Mouse (Mus musculus) kidney, embryonic 16.5 days (tissue): Measurements from ENCODE around the gene Cul9. TPM values are rescaled to one million over a fixed set of nuclear protein-coding genes. Genes with fewer than 3 reads are reported as not detected.

Source experiments
- ATAC-seq: fragments of 200-750 bp; cut with Nextera tagmentation; 2 replicates; pipeline ENCODE4 v1.8.0; 2017; ENCODE audit warnings: moderate TSS enrichment; ENCODE audit not compliant: low FRiP score, low TSS enrichment
- H3K27ac ChIP-seq: fragments of 300-500 bp; sonication (generic); 2 replicates; pipeline ENCODE4 v1.5.1; 2014; ENCODE audit warnings: low read length
- H3K27me3 ChIP-seq: fragments of 300-500 bp; sonication (generic); 2 replicates; pipeline ENCODE4 v1.6.1; 2014; ENCODE audit warnings: low read length, control low read depth, mixed read lengths; ENCODE audit not compliant: insufficient read depth
- H3K36me3 ChIP-seq: fragments of 300-500 bp; sonication (generic); 2 replicates; pipeline ENCODE4 v1.6.1; 2014; ENCODE audit warnings: low read length, control low read depth, mixed read lengths; ENCODE audit not compliant: insufficient read depth
- H3K4me1 ChIP-seq: fragments of 300-500 bp; sonication (generic); 2 replicates; pipeline ENCODE4 v1.6.1; 2014; ENCODE audit warnings: low read length, control low read depth, mixed read lengths; ENCODE audit not compliant: insufficient read depth
- H3K4me2 ChIP-seq: fragments of 300-500 bp; sonication (generic); replicated peaks from 2 replicates; pipeline ENCODE4 v1.6.1; 2014; ENCODE audit warnings: low read depth, low read length
- H3K4me3 ChIP-seq: fragments of 300-500 bp; sonication (generic); 2 replicates; pipeline ENCODE4 v1.5.1; 2014; ENCODE audit warnings: mild to moderate bottlenecking, low read length
- H3K9ac ChIP-seq: fragments of 300-500 bp; sonication (generic); replicated peaks from 2 replicates; pipeline ENCODE4 v1.6.1; 2014; ENCODE audit warnings: low read length
- H3K9me3 ChIP-seq: fragments of 300-500 bp; sonication (generic); 2 replicates; pipeline ENCODE4 v1.6.1; 2016; ENCODE audit warnings: low read length, control low read depth
- WGBS: fragments of 180-500 bp; shearing (Covaris S2); extraction: QIAGEN DNeasy Blood & Tissue Kit; methylation state at CpG from one replicate; pipeline ENCODE4 v1.1.7; 2014; 5-methylcytosine and 5-hydroxymethylcytosine counted together
- polyA plus RNA-seq: library from polyadenylated mRNA; unstranded; fragments of >200 nt; fragmentation: Nextera tagmentation; extraction: Ambion mirVana; gene quantifications from 2 replicates; pipeline ENCODE4 v1.2.1, GENCODE M21; 2015

Gene Cul9
- 6.5 TPM in 2 replicates for polyA plus RNA-seq

DNA sequence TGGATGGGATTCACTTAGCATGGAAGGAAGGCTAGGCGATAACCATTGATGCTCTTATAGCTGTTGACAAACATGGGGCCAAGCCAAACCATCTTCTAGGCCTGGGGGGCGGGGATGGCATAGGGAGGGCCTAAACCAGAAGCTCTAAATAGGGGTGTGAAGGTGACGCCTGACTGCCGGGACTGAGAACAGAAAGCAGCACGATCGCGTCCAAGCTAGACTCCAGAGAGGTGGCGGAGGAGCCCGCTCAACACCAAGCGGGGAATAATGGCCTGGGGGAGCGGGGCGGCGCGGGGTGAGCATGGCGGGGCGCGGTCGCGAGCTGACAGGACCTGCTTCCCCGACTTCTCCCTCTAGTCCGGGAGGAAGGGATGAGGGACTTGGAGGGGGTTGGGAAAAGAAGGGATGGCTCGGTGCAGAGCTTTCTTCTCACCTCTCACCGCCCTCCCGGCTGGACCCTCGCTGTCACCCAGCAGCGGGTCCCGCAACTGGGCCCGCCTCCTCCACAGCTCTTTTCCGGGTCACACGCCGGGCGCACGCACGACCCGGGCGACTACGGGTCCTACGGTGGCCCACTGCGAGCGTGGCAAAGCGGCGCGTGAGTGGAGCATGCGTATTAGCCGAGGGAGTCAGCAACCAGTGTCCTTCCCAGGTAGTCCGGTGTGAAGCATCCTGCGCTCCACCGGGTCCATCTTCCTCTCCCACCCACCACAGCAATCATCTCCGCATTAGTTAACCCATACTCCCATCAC is at the start of gene Cul9:
Gene Cul9, minus strand, starts transcription at position 576 of the 752 bp plus-strand sequence.
- no peaks in the 10 kb centered on the region for H3K9me3 ChIP-seq
- peak; percentile 40 for ATAC-seq
- H3K36me3 ChIP-seq = peaks cover 27% of the 10 kb centered on the region
- peak within 1 kb of the TSS; percentile 94 for H3K4me2 ChIP-seq
- peaks cover 33% of the 10 kb centered on the region for H3K4me1 ChIP-seq
- H3K4me3 ChIP-seq = peak within 1 kb of the TSS; percentile 67
- no peaks in the 10 kb centered on the region for H3K27me3 ChIP-seq
- H3K9ac ChIP-seq = peak within 1 kb of the TSS; percentile 79
- no peak within 1 kb of the TSS for H3K27ac ChIP-seq
- WGBS = 2% methylated on average over 39 of the region's 49 CpGs

DNA sequence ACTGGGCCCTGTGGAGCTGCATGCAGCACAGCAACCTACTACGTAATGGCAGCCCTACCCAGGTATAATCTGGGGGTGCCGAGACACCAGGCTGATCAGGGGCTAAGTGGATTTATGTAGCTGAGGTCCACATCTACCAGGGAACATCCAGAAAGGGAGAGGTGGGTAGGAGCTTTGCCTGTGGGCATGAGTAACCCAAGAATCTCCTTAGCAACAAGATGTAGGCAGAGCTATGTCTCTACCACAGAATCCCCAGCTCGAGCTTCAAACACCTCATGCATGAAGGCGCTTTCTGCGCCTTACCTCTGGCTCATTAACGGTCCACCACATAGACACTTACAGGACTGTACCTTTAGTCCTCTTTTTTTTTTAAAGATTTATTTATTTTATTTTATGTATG is 49.1 kb upstream of the Cul9 start:
- H3K27me3 ChIP-seq = no peaks in the 10 kb centered on the region
- H3K9ac ChIP-seq = no peak overlapping the region; the same call in 1 of the 2 replicates
- 65% methylated on average over 6 of the region's 6 CpGs for WGBS
- peaks cover 15% of the 10 kb centered on the region for H3K4me1 ChIP-seq
- no peak overlapping the region for H3K4me3 ChIP-seq
- H3K27ac ChIP-seq = peak overlapping the region; percentile 41; the same call in 1 of the 2 replicates
- no peak; the same call in 1 of the 2 replicates for ATAC-seq
- H3K4me2 ChIP-seq = no peak overlapping the region
- H3K36me3 ChIP-seq = peaks cover 13% of the 10 kb centered on the region
- no peaks in the 10 kb centered on the region for H3K9me3 ChIP-seq

DNA sequence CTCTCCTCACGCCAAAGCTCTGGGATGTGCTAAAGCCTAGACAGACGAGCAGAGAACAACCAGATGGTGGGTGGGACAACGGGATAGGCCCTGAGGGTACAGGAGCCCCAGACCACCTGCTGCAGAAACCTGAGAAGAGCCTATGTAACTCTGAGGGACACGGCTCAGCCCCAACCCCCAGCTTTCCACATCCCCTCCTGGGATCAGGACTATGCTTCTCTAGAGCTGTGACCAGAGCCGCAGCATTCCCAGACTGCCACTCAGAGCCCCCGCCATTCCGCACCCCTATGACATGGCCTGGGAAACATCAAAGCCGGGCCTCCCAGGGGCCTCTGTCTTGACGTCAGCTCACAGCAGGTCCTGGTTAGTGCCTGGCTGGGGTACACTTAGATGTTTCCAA is 48.4 kb upstream of the Cul9 start:
- no peak overlapping the region; the same call in 1 of the 2 replicates for H3K9ac ChIP-seq
- no peaks in the 10 kb centered on the region for H3K9me3 ChIP-seq
- ATAC-seq = 0 out of 2 replicates have a peak, but pooled peaks have one; percentile 43
- 28% methylated on average over 9 of the region's 9 CpGs for WGBS
- H3K4me2 ChIP-seq = no peak overlapping the region
- H3K27ac ChIP-seq = peak overlapping the region; percentile 41; the same call in 1 of the 2 replicates
- H3K4me1 ChIP-seq = peaks cover 15% of the 10 kb centered on the region
- no peaks in the 10 kb centered on the region for H3K27me3 ChIP-seq
- H3K36me3 ChIP-seq = peaks cover 21% of the 10 kb centered on the region
- H3K4me3 ChIP-seq = no peak overlapping the region

DNA sequence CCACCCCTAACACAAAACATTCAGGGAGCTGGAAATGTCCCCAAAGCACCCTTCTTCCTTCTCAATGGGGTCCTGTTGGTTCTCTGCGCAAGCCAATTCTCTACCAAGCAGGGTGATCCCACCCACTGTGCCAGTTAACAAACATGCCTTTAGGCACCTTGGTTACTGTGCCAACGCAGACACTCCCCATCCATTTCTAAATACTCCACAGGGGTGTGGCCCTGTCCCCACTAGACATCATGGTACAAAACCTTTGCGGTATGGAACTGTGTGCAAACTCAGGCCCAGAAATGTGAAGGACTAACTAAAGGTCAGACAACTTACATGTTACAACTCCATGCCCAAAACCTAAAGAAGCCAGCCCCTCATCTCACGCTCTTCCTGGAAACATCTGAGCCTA is 46.9 kb upstream of the Cul9 start:
- no peak overlapping the region for H3K9ac ChIP-seq
- peaks cover 15% of the 10 kb centered on the region for H3K4me1 ChIP-seq
- H3K27me3 ChIP-seq = no peaks in the 10 kb centered on the region
- no peak overlapping the region for H3K4me2 ChIP-seq
- no peak for ATAC-seq
- H3K4me3 ChIP-seq = no peak overlapping the region
- 88% methylated on average over 4 of the region's 4 CpGs for WGBS
- H3K9me3 ChIP-seq = no peaks in the 10 kb centered on the region
- no peak overlapping the region for H3K27ac ChIP-seq
- H3K36me3 ChIP-seq = peaks cover 33% of the 10 kb centered on the region

DNA sequence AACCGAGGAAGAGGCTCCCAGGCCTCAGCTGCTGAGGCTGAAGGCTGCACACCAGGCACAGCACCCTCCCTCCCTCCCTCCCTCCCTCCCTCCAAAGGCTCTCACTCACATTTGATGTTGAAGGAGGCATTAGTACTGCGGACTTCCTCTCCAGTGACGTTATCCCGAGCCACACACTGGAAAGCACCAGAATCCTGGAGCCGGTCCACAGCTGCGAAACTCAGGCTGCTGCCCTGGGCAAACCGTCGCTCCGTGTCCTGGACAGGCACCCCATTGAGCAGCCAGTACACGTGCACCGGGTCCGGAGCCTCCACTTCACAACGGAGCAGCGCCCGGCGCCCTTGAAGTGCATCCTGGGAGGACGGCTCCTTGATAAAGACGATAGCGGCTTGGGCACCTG is 45.2 kb upstream of the Cul9 start:
- peaks cover 15% of the 10 kb centered on the region for H3K4me1 ChIP-seq
- H3K4me3 ChIP-seq = no peak overlapping the region
- no peak overlapping the region for H3K9ac ChIP-seq
- no peak for ATAC-seq
- no peak overlapping the region for H3K27ac ChIP-seq
- 82% methylated on average over 19 of the region's 19 CpGs for WGBS
- H3K27me3 ChIP-seq = no peaks in the 10 kb centered on the region
- H3K36me3 ChIP-seq = peaks cover 41% of the 10 kb centered on the region
- no peaks in the 10 kb centered on the region for H3K9me3 ChIP-seq
- H3K4me2 ChIP-seq = no peak overlapping the region

DNA sequence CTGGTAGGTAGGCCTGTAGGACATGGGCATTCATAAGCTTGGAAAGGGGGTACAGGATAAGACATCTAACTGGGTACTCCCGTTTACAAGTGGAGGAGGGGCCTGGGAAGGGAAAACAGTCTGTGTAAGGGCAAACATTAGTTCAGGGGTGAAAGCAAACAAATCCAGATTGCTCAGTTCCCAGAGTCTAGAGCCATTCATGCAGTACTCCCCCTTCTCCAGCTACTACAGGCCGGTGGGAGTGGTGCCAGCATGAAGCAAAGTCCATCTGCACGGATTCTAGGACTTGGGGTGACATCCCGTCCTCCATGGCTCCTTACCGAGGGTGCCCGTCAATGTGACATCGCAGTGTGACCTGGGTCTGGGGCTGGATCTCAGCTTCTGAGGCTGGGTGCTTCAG is 44.3 kb upstream of the Cul9 start:
- Histone ChIP-seq H3K4me3 (no peak overlapping the region), H3K27ac (no peak overlapping the region), H3K27me3 (no peaks in the 10 kb centered on the region), H3K4me1 (peaks cover 10% of the 10 kb centered on the region), H3K9me3 (no peaks in the 10 kb centered on the region), H3K4me2 (no peak overlapping the region), H3K9ac (no peak overlapping the region), H3K36me3 (peaks cover 50% of the 10 kb centered on the region)
- WGBS = 80% methylated on average over 7 of the region's 7 CpGs
- ATAC-seq = no peak

DNA sequence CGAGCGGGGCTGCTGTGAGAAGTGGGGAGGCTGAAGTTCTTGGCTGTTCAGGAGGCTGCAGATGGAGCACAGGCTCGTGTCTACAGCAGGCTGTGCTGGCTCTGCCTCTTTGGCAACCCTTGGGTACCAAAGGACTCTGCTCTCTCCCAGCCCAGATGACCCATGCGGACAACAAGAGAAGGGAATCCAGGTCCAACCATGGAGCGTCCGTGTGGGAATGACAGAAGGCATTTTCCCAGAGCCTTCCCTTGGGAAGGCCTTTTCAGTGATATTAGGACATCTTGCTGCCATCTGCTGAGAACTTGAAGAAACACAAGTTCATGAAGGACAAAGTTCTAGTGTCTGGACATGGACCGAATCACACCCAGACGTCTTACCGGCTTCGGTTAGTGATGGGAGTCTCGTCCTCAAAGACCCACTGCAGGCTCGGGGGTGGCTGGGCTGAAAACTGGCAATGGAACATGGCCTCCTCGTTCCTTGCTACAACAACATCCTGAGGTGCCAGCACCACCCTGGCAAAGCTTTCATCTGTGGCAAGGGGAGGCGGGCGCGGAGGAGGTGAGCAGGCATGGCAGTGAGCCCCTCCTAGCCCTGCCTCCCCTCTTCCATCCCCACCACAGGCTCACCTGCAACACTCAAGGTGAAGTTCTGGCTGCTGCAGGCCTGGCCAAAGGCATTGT is 43.6 kb upstream of the Cul9 start:
- 88% methylated on average over 16 of the region's 16 CpGs for WGBS
- H3K9ac ChIP-seq = no peak overlapping the region
- no peak overlapping the region for H3K27ac ChIP-seq
- H3K9me3 ChIP-seq = no peaks in the 10 kb centered on the region
- H3K4me3 ChIP-seq = no peak overlapping the region
- peaks cover 54% of the 10 kb centered on the region for H3K36me3 ChIP-seq
- peaks cover 4% of the 10 kb centered on the region for H3K4me1 ChIP-seq
- no peaks in the 10 kb centered on the region for H3K27me3 ChIP-seq
- no peak for ATAC-seq
- H3K4me2 ChIP-seq = no peak overlapping the region

DNA sequence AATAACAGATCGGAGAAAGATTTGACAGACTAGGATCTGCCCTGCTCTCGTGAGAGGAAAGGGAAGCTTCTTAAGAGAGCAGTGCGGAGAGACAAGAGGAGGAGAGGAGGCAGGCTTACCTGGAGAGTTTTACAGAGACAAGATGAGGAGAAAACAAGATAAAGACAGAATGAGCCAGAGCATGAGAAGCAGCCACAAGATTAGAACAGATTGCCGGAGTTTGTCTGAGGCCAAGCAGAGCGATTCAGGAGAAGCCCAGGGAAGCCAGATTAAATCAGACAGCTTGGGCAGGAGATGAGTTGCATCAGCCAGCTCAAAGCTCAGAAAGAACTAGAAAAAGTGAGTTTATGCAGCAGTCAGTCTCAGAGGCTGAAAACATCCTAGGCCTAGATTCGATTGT is 42.7 kb upstream of the Cul9 start:
- WGBS = 91% methylated on average over 6 of the region's 6 CpGs
- Histone ChIP-seq H3K4me3 (no peak overlapping the region), H3K9me3 (no peaks in the 10 kb centered on the region), H3K9ac (no peak overlapping the region), H3K27ac (no peak overlapping the region), H3K36me3 (peaks cover 57% of the 10 kb centered on the region), H3K4me1 (no peaks in the 10 kb centered on the region), H3K27me3 (no peaks in the 10 kb centered on the region), H3K4me2 (no peak overlapping the region)
- ATAC-seq = no peak

DNA sequence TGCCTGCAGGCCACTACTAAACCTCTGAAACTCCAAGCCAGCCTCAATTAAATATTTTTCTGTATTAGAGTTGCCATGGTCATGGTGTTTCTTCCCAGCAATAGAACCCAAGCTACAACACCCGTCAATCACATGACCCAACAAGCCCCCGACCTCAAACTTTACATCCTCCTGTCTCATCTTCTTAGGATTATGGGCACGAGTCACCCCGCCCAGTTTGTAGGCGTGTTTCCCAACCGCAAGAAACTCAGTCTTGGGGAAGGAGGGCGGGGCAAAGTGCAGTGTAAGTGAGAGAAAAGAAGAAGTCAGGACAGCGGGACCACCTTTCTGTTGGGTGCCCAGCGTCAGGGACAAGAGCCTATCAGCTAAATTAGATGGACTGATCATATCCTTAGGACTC is 42.0 kb upstream of the Cul9 start:
- ATAC-seq = no peak
- no peak overlapping the region for H3K4me2 ChIP-seq
- no peaks in the 10 kb centered on the region for H3K27me3 ChIP-seq
- no peaks in the 10 kb centered on the region for H3K4me1 ChIP-seq
- no peak overlapping the region for H3K9ac ChIP-seq
- 84% methylated on average over 9 of the region's 9 CpGs for WGBS
- H3K4me3 ChIP-seq = no peak overlapping the region
- H3K9me3 ChIP-seq = no peaks in the 10 kb centered on the region
- H3K27ac ChIP-seq = no peak overlapping the region
- H3K36me3 ChIP-seq = peaks cover 57% of the 10 kb centered on the region

DNA sequence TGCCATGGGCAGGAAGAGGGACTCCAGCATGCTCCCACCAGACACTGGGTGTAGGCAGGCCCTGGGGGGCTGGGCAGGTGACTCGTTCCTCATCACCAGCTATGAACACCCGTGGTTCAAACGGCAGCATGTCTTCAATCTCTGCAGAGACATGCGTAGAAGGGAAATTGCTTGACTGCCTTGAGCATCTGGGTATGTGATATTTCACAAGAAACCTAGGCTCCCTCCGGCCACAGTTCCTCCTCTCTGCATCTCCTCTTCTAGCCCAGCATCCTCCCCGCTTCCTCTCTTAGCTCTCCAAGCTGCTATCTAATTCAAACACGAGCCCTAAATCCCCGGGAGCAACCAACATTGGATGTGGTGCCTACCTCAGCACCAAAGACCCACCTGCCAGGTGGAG is 40.1 kb upstream of the Cul9 start:
- Histone ChIP-seq H3K4me2 (no peak overlapping the region), H3K27ac (no peak overlapping the region), H3K36me3 (peaks cover 73% of the 10 kb centered on the region), H3K4me1 (no peaks in the 10 kb centered on the region), H3K4me3 (no peak overlapping the region), H3K9me3 (no peaks in the 10 kb centered on the region), H3K27me3 (no peaks in the 10 kb centered on the region), H3K9ac (no peak overlapping the region)
- WGBS = 97% methylated on average over 8 of the region's 8 CpGs
- ATAC-seq = no peak; the same call in 1 of the 2 replicates
